Mouse (Mus musculus) left cerebral cortex, adult 18-20 months (tissue): ENCODE results near the gene Pde6b. TPM values are rescaled to one million over a fixed set of nuclear protein-coding genes. Genes with fewer than 3 reads are reported as not detected.

Experiments used
- DNase-seq, 2 experiments: peaks; one replicate each; pipeline ENCODE4 v3.0.0; 2021 to 2022; ENCODE audit warnings: low spot score in 2 of 2, mixed read lengths in 1 of 2
- total RNA-seq, 2 experiments: library from RNA; stranded (reverse); gene quantifications; 2 replicates each; pipeline ENCODE4 v1.2.3; 2021

Gene Pde6b
- total RNA-seq, 2 experiments from 2014 or later = 0.42 to 0.66 TPM

DNA sequence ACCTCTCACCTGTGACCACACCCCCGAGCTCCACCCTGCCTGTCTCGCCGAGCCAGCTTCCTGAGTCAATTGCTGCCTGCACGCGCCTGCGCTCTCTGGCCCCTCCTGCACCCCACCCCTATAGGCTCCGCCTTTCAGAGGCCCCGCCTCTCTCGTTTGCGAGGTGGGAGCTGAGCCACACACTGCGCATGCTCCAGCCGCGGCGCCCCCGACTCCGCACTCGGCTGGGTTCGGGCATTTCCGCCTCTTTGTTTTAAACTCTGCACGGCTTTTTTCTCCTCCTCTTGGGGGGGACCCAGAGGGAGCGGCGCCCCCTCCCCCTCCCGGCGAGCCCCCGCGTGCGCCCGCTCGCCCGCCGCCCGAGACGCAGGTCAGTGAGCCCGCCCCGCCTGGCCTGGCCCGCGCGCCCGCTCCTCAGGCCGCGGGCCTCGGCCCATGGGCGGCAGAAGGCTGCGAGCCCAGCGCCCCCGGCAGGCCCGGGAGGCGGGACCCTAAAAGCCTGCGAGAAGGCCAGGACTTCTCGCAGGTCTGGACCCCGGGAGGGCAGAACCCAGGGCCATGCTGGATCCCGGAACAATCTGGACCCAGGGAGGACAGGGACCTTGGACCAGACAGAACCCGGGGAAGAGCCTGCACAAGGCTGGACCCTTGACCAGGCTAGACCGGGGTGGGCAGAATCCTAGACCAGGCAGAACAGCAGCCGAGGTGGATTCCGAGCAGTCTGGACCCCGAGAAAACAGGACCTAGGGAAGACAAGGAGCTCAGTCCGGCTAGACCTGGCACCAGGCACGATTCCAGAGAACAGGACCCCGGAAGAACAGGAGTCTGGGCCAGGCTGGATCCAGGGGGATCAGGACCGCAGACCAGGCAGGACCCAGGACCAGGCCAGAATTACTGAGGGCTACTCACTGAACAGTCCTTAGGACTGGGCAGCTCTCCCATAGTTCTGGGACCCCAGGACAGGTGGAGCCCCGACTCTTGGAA is 73.2 kb downstream of the Pde6b start, which contains the start of gene Pcgf3:
Gene Pcgf3, plus strand, starts transcription at position 151 of the 984 bp plus-strand sequence.
- DNase-seq = peak; percentile 95 to 97

GRCm38 (mm10) chr5:108462446-108462845 is 74.3 kb downstream of the Pde6b start:
- no peak for DNase-seq

- no peak for DNase-seq
Measured at GRCm38 (mm10) chr5:108465131-108465891, 77.1 kb downstream of the Pde6b start.

DNA sequence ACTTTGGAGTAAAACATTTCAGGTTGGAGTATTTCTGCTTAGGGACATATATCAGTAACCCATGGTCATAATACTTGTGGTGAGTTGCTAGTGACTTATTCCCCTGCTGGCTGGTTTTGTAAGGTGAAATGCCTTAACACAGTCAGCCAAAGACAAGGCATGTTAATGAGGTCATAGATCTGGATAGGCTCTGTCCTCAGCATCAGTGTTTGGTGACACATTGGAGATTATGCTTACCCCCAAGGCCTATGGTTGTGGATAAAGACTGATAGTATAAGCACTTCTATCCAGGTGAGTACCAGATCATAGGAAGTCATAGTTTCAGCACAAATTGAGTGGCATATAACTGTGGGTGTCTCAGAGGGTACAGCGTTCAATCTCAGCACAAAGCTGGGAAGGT is 78.5 kb downstream of the Pde6b start:
- DNase-seq = no peak

- DNase-seq = no peak
Measured at GRCm38 (mm10) chr5:108469617-108470016, 81.4 kb downstream of the Pde6b start.

GRCm38 (mm10) chr5:108473737-108474136 is 85.5 kb downstream of the Pde6b start:
- DNase-seq = no peak

DNA sequence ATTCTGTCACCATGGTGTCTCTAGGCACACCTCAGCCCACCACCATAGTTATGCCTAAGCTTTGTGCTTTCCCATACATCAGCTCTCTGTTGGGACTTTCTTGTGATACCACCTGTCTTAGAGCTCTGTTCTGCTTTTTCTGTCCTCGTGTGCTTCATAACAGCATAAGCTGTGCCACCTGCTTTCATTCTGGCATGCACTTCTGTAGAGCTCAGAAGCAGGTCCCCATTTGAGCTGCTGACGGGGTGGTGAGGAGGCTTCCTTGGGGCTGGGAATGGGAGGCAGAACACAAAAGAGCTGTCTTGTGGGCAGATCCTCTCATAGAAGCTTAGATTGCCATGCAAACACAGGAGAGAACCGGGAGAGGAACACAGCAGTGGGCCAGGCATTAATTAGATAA is 87.8 kb downstream of the Pde6b start:
- DNase-seq = no peak

Other genes with a start within 250 kb of the Pde6b start
- 10 to 100 TPM; 36.1 to 37.0 TPM for gene Dr1, start 119.5 kb upstream of the Pde6b start, total RNA-seq
- gene Pigg, start 75.8 kb upstream of the Pde6b start, total RNA-seq = 10 to 100 TPM; 12.4 to 13.0 TPM
- gene Gm42517, start 20.5 kb upstream of the Pde6b start, total RNA-seq = 10 to 100 TPM; 56.6 to 62.8 TPM
- 100 to 1,000 TPM; 232 to 256 TPM for gene Atp5k, start 46.1 kb downstream of the Pde6b start, total RNA-seq
- gene Mfsd7a, start 60.5 kb downstream of the Pde6b start, total RNA-seq = under 1 TPM; 0.74 to 0.87 TPM
- gene Pcgf3, start 72.8 kb downstream of the Pde6b start, total RNA-seq = 10 to 100 TPM; 37.5 to 41.8 TPM
- 100 to 1,000 TPM; 674 to 788 TPM for gene Cplx1, start 161.6 kb downstream of the Pde6b start, total RNA-seq
- 10 to 100 TPM; 95.7 to 98.5 TPM for gene Gak, start 241.4 kb downstream of the Pde6b start, total RNA-seq
- gene Tmem175, start 241.4 kb downstream of the Pde6b start, total RNA-seq = 10 to 100 TPM; 33.7 to 43.5 TPM